Mouse (Mus musculus) lung, embryonic 16.5 days (tissue): ENCODE measurements at regions not wholly inside any gene's neighbourhood (a gene's known extent, or its start where the extent isn't known, plus 50 kb on each side); places are given as distances from the start of the nearest gene placed in this dataset.
A peak's percentile ranks its signal among the peaks of the same experiment; 100 is the strongest.

Experiments used
- ATAC-seq: fragments of 200-750 bp; cut with Nextera tagmentation; 2 replicates; pipeline ENCODE4 v1.8.0; 2017; ENCODE audit warnings: low read depth, mild to moderate bottlenecking, moderate library complexity
- H3K27ac ChIP-seq: fragments of 300-500 bp; sonication (generic); 2 replicates; pipeline ENCODE4 v1.5.1; 2014; ENCODE audit warnings: mild to moderate bottlenecking, control low read depth, low read length
- H3K27me3 ChIP-seq: fragments of 300-500 bp; sonication (generic); 2 replicates; pipeline ENCODE4 v1.6.1; 2014; ENCODE audit warnings: low read depth, low read length, mixed read lengths; ENCODE audit not compliant: control insufficient read depth, insufficient read depth
- H3K36me3 ChIP-seq: fragments of 300-500 bp; sonication (generic); 2 replicates; pipeline ENCODE4 v1.6.1; 2014; ENCODE audit warnings: low read length; ENCODE audit not compliant: control insufficient read depth, insufficient read depth
- H3K4me1 ChIP-seq: fragments of 300-500 bp; sonication (generic); replicated peaks from 2 replicates; pipeline ENCODE4 v1.6.1; 2014; ENCODE audit warnings: low read length, mixed read lengths; ENCODE audit not compliant: control insufficient read depth, insufficient read depth
- H3K4me2 ChIP-seq: fragments of 300-500 bp; sonication (generic); 2 replicates; pipeline ENCODE4 v1.6.1; 2014; ENCODE audit warnings: low read depth, low read length, control low read depth
- H3K4me3 ChIP-seq: fragments of 300-500 bp; sonication (generic); 2 replicates; pipeline ENCODE4 v1.5.1; 2014; ENCODE audit warnings: mild to moderate bottlenecking, low read length, control low read depth
- H3K9ac ChIP-seq: fragments of 300-500 bp; sonication (generic); 2 replicates; pipeline ENCODE4 v1.6.1; 2014; ENCODE audit warnings: low read length, control low read depth
- H3K9me3 ChIP-seq: fragments of 300-500 bp; sonication (generic); 2 replicates; pipeline ENCODE4 v1.6.1; 2016; ENCODE audit warnings: low read length; ENCODE audit not compliant: control insufficient read depth
- WGBS: fragments of 180-500 bp; shearing (Covaris S2); extraction: QIAGEN DNeasy Blood & Tissue Kit; methylation state at CpG from one replicate; pipeline ENCODE4 v1.1.7; 2014; 5-methylcytosine and 5-hydroxymethylcytosine counted together

GRCm38 (mm10) chr1:35243339-35243738 is 393.6 kb downstream of the Plekhb2 start:
- Histone ChIP-seq H3K9ac (no peak overlapping the region), H3K27me3 (no peaks in the 10 kb centered on the region), H3K4me1 (no peaks in the 10 kb centered on the region), H3K27ac (no peak overlapping the region), H3K4me2 (no peak overlapping the region), H3K9me3 (no peaks in the 10 kb centered on the region), H3K36me3 (no peaks in the 10 kb centered on the region), H3K4me3 (no peak overlapping the region)
- 67% methylated on average over 6 of the region's 6 CpGs for WGBS
- ATAC-seq: no peak

- Histone ChIP-seq H3K27ac (no peak overlapping the region), H3K4me1 (no peaks in the 10 kb centered on the region), H3K4me3 (no peak overlapping the region), H3K36me3 (no peaks in the 10 kb centered on the region), H3K4me2 (no peak overlapping the region), H3K9ac (no peak overlapping the region), H3K27me3 (no peaks in the 10 kb centered on the region), H3K9me3 (no peaks in the 10 kb centered on the region)
- ATAC-seq: peak; percentile 17; the same call in 1 of the 2 replicates
- 56% methylated on average over 1 of the region's 1 CpGs for WGBS
These were observed 415.3 kb downstream of the Plekhb2 start for GRCm38 (mm10) chr1:35265125-35265524.

- Histone ChIP-seq H3K9ac (no peak overlapping the region), H3K4me1 (no peaks in the 10 kb centered on the region), H3K4me2 (no peak overlapping the region), H3K4me3 (no peak overlapping the region), H3K27me3 (no peaks in the 10 kb centered on the region), H3K9me3 (no peaks in the 10 kb centered on the region), H3K27ac (no peak overlapping the region), H3K36me3 (no peaks in the 10 kb centered on the region)
- 51% methylated on average over 7 of the region's 7 CpGs for WGBS
- no peak for ATAC-seq
These were observed 416.9 kb downstream of the Plekhb2 start for GRCm38 (mm10) chr1:35266626-35267025.

GRCm38 (mm10) chr1:35267883-35268282 is 418.1 kb downstream of the Plekhb2 start:
- Histone ChIP-seq H3K27me3 (no peaks in the 10 kb centered on the region), H3K9me3 (no peaks in the 10 kb centered on the region), H3K4me1 (no peaks in the 10 kb centered on the region), H3K4me2 (no peak overlapping the region), H3K36me3 (no peaks in the 10 kb centered on the region), H3K27ac (no peak overlapping the region), H3K4me3 (no peak overlapping the region), H3K9ac (no peak overlapping the region)
- no peak for ATAC-seq
- 71% methylated on average over 7 of the region's 7 CpGs for WGBS

GRCm38 (mm10) chr1:35274978-35275377 is 425.2 kb downstream of the Plekhb2 start:
- 81% methylated on average over 8 of the region's 8 CpGs for WGBS
- no peak for ATAC-seq
- H3K4me2 ChIP-seq: no peak overlapping the region

More at GRCm38 (mm10) chr1:35274978-35275377, 425.2 kb downstream of the Plekhb2 start:
- H3K4me3 ChIP-seq: no peak overlapping the region
- H3K27ac ChIP-seq: no peak overlapping the region
- no peaks in the 10 kb centered on the region for H3K27me3 ChIP-seq
- no peaks in the 10 kb centered on the region for H3K36me3 ChIP-seq
- no peak overlapping the region for H3K9ac ChIP-seq
- no peaks in the 10 kb centered on the region for H3K9me3 ChIP-seq
- H3K4me1 ChIP-seq: no peaks in the 10 kb centered on the region
